Mouse (Mus musculus) ovary, adult 18-20 months (tissue): ENCODE results near the gene Rybp.

ENCODE experiments used
- DNase-seq: peaks from one replicate; pipeline ENCODE4 v3.0.0; 2022; ENCODE audit warnings: low spot score, mixed read lengths

Rybp gene

DNA sequence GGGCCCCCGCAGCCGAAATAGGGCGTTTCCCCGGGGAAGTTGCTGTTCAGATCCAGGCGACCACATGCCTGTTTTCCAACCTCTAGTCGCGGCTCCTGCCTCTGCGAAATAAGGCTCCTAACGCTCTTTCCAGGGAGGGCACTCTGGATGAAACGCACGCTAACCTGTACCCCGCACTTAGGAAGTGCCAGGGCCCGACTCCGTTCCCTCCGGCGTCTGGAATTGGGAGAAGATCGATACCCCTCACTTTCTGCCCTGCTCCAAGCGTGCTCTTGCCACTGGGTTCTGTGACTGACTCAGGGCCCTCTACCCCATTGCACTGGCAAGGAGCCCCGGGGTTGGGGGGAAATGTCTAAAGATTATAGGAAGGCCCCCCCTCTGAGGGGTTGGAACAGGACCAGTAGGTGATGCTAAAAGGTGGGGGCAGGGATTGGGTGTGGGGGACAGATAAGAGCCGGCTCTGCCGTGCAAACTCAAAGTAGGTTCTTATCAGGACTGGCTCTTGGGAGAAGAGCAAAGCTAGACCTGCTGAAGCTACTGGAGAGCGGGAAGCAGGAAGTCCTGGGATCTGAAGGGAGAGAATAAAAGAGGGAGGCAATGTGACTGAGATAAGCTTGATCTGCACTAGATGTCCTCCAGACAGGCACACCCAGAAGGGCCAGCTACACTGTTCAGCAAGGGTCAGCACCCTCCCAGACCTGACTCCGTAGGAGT is 888 bp upstream of the Rybp start:
- DNase-seq, result peak; percentile 27

DNA sequence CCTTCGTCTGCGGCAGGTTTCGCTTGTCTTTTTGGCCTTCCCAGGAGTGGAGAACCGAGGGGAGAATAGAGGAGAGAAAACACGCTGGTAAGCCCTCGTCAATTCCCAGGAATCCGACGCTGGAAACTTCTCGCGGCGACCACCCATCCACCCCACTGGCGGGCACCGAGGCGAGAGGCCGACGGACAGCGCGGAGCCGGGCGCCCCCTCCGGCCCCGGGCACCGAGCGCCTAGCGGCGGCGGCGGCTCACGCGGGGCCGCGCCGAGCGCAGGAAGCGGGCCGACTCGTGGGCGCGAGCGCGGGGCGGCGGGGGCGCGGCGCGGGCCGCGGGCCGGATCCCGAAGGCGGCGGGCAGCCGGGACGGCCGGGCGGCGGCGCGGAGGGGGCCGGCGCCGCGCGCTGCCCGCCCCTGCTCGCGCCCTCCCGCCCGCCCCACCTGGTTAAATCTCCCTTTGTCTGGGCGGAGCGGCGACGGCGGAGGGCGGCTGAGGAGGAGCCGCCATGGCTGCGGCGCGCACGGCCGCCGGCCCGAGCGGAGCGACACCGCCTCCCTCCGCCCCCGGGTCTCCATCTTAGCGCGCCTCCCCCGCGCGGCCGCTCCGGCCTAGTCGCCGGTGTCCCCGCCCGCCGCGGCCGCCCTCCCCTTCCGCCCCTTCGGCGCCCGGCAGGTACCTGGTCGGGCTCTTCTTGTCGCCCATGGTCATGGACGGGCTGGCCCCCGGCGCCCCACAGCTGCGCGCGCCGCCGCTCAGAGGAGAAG is 532 bp downstream of the Rybp start:
- DNase-seq, result peak; percentile 74

DNA sequence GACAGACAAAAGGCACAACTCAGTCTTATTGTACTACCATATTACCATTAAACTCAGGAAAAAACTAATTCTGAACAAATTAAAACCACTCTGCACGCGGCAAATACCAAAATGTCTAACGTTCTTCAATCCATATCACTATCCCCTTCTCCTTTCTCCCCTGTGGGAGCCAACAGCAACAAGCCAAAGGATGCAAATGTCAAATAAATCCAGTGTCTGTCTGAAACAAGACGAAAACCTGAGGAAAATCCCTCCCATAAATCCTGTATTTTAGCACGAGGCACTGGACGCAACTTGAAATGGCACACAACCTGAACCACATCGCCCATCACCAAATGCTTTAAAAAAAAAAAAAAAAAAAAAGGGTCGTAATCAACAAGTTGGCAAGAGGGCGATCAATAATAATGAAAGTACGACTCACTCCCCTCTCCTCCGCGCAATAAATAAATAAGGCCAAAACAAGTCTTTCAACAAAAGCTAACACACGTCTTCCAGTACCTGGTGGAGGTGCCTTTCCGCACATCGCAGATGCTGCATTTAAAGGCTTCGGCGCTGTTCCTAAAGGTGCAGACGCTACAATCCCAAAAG is 1.2 kb downstream of the Rybp start:
- no peak for DNase-seq

DNA sequence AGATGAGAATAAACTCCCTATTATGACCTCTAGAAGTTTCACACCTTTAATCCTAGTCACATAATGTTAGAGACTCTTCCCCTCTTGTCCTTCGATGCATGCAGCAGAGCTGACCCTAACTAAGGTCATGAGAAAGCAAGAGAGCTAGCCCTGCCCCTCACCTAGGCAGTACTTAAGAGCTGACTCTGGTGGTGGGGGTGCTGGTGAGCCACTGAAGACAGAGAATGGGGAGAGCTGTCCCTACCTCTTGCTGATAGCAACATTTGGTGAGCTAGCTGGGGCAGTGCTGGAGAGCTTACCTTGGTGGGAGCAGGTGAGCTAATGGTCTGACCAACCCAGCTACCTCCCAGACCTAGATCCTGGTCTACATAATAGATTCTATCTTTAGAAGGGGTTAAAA is 8.4 kb downstream of the Rybp start:
- DNase-seq, result no peak

GRCm38 (mm10) chr6:100276344-100276743 is 10.9 kb downstream of the Rybp start:
- DNase-seq, result no peak

GRCm38 (mm10) chr6:100275643-100276042 is 11.6 kb downstream of the Rybp start:
- no peak for DNase-seq

DNA sequence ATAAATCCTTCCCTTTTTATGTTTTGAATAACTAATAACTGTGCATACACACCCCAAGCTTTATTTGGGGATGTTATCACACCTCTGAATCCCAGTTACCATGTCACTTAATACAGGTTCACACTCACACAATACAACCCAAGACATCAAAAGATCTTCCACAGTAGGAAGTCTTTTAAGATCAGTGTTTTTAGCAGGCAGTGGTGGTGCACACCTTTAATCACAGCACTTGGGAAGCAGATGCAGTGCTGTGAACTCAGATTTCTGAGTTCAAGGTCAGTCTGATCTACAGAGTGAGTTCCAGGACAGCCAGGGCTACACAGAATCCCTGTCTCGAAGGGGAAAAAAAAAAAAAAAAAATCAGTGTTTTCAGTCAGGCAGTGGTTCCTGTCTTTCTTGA is 13.7 kb downstream of the Rybp start:
- no peak for DNase-seq

DNA sequence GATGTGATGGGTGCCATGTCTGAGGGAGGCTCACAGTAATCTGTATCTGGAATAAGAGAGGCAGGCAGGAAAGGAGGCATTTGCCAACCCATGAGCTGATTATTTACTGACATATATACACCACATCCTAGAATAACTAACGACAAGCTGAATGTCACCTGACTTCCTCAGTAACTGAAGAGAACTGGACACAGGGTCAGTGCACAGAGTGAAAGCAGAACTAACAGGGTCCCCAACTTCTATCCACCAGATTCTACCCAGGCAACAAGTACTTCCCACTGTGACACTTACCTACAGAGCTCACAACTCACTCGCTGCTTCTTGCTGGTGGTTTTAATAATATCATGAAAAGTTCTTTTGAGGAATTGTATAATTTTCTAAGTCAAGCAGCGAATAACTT is 15.3 kb downstream of the Rybp start:
- no peak for DNase-seq

DNA sequence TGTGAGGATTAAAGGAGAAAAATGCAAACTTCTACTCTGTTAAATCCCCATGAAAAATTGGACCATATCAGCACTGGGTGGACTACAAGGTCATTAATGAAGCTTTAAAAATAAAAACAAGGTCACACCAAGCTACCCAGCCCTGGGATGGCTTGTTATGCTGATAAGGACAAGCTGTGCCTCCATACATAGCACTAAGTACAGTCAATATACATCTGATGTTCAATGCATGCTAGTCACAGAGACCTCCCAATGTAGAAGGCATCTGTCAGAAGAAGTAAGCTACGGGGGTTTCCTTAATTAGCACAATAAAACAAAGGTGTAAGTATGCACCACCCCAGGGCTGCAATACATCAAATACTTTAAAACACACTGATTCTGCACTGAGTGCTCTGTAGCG is 16.5 kb downstream of the Rybp start:
- no peak for DNase-seq

DNA sequence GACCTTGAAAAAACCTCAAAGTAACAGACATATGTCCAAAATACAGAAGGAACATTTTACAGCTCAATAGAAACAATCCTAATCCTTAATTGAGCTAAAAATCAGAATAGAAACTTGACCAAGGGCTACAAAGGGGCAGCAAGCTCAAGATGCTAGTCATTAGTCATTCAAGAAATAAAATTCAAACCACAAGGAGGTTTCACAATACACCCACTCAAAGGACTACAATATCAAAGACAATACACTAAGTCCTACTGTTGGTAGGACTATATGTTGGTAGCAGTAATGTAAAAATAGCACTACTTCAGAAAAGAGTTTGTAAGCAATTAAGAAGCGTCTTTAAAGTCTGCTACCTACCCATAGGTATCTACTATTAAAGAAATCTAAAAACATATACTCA is 27.7 kb downstream of the Rybp start:
- no peak for DNase-seq

DNA sequence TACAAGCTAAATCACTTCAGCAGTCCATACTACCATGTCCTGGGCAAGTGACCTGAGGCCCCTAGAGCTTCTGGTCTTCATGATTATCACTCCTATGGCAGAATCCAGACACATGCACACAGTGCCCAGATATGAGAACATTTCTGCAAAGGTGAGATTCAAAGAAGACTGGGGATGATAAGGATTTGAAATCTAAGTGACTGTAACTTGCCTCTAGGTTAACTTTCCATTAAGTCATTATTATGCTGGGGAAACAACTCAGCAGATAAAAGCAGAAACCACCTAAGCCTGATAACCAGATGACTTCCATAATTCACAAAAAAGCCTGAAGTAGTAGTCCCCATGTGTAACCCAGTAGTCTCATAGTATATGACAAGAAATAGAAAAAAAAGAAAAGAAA is 29.0 kb downstream of the Rybp start:
- DNase-seq, result no peak

DNA sequence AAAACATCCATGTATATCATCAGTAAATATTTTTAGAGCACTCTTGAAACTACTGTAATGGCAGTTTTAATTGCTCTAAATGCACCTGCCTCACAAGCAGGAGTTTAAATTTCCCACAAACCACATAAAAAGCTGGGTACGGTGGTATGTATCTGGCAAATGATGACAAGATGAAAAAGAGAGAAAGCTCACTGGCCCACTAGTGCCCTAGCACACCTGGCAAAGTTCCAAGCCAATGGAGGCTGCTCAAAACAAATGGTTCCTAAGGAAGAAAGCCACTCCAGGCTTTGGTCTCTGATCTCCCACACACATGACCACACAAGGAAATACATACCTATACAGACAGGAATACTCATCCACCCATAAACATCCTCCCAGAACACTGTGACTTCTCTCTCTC is 31.9 kb downstream of the Rybp start:
- no peak for DNase-seq

DNA sequence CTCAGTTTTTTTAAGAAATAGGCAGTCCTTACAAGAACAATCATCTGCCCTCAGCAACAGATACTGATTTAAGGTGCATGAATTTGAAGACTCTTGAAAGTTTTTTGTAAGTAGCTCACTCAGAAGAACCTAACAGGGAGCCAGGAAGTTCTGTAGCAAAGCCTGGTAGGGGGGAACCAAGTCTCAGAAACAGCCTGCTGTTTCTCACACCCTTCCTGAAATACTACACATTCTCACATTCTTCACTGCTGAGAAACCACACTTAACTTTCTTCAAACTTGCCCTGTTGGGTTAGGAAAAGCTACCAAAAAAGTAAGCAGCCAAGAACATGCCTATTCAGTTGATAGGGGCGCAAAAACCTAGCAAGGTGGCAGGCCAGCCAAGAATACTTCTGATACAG is 32.6 kb downstream of the Rybp start:
- DNase-seq, result no peak

GRCm38 (mm10) chr6:100244474-100244873 is 42.8 kb downstream of the Rybp start:
- no peak for DNase-seq

GRCm38 (mm10) chr6:100235036-100235435 is 52.2 kb downstream of the Rybp start:
- no peak for DNase-seq

DNA sequence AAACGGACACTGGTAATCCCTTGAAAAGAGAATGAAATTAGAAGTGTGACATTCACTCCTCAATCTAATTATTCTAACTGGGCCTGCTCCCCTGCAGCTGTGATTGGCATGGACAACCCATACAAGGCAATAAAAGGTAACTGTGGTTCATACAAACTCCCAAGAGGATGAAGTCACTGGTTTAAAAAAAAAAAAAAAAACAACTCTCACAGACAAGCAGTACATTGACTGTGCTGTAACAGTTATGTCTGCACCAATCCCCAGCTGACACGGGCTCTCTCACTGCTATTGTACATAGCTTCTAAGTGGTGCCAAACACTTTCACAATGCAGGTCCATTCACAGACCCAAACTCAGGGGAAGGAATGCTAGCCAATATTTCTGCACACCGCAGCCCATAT is 53.8 kb downstream of the Rybp start:
- no peak for DNase-seq

- no peak for DNase-seq
Measured at GRCm38 (mm10) chr6:100233061-100233460, 54.2 kb downstream of the Rybp start.

- DNase-seq, result peak; percentile 63
Measured at GRCm38 (mm10) chr6:100226204-100226603, 61.1 kb downstream of the Rybp start.

GRCm38 (mm10) chr6:100223932-100224331 is 63.4 kb downstream of the Rybp start:
- DNase-seq, result peak; percentile 52

DNA sequence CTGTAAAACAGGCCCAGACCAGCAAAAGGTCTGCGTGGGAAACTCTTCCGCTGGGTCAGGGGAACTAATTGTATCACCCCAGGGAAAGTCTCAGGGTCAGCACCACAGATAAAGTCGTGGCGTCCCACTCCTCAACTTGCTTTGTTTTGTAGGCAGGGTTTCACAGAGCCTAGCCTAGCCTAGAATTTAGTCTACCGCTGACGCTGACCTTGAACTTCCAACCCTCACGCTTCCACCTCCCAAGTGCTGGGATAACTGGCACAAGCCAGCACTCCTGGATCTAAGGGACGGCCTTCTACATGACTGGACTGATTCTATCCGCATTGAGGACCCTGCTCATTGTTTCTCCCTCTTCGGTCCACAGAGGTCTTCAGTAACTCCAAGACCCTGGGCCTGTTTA is 63.9 kb downstream of the Rybp start:
- DNase-seq, result no peak

DNA sequence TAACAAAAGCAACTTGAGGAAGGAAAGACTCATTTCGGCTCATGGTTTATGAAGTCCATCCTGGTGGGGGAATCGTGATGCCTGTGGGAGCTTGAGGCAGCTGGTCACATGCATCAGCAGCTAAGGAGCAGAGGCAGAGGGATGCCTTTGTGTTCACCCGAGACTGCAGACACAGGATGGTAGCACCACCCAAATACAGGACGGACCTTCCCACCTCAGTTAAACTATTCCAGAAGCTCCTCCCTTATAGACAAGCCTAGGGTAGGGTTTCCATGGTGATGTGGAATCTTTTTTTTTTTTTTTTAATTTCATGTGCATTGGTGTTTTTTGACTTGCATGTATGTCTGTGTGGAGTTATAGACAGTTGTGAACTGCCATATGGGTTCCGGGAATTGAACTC is 64.4 kb downstream of the Rybp start:
- DNase-seq, result no peak

DNA sequence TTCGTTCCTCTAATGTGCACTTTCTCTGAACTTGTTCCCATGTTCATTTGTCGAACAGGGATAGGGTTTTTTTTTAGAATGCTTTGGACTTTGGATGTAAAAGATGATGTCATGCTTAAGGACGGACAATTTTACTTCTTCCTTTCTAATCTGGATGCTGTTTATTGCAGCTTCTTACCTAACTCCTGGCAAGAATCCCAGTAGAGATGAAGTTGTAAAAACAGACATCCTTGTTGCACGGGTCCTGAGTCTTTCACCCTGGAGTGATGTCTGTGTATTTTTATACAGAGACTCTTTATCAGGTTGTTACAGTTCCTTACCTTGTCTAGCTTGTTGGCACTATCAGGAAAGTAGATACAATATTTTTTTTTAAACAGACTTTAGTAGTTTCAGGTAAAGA is 65.5 kb downstream of the Rybp start:
- DNase-seq, result no peak

- no peak for DNase-seq
Measured at GRCm38 (mm10) chr6:100220917-100221560, 66.2 kb downstream of the Rybp start.
